Mouse (Mus musculus) CH12.LX (cell line): Measurements from ENCODE around the gene Exosc8. TPM values are rescaled to one million over a fixed set of nuclear protein-coding genes. Genes with fewer than 3 reads are reported as not detected.

Source experiments
- DNase-seq: peaks from one replicate; pipeline ENCODE4 v3.0.0-alpha.2; 2013; ENCODE audit errors: extremely low read depth
- H3K27ac ChIP-seq: 2 replicates; pipeline ENCODE4 v1.5.1; 2012; ENCODE audit warnings: low read depth, mild to moderate bottlenecking, control low read depth, moderate library complexity; ENCODE audit not compliant: insufficient read depth
- H3K27me3 ChIP-seq: replicated peaks from 2 replicates; pipeline ENCODE3; 2012; ENCODE audit warnings: inconsistent platforms
- H3K36me3 ChIP-seq, 2 experiments: replicated peaks in 1 of 2; 2 replicates each; pipeline versions ENCODE3 to v1.6.1; 2012; ENCODE audit warnings: inconsistent platforms in 1 of 2, low read length in 1 of 2, mild to moderate bottlenecking in 1 of 2, mixed read lengths in 1 of 2, moderate library complexity in 1 of 2; ENCODE audit not compliant: control insufficient read depth in 1 of 2, insufficient read depth in 1 of 2
- H3K4me1 ChIP-seq, 2 experiments: 2 replicates each; pipeline ENCODE4 v1.6.1; 2012; ENCODE audit warnings: inconsistent platforms in 1 of 2, moderate library complexity in 1 of 2; ENCODE audit not compliant: insufficient read depth in 2 of 2, control insufficient read depth in 1 of 2
- H3K4me2 ChIP-seq: 2 replicates; pipeline ENCODE4 v1.6.1; 2012; ENCODE audit warnings: low read depth, mild to moderate bottlenecking, control low read depth; ENCODE audit not compliant: poor library complexity, insufficient read depth, severe bottlenecking
- H3K4me3 ChIP-seq, 3 experiments: fragments of 150-350 bp in 1 of 3; sonication (generic) in 1 of 3; replicated peaks in 1 of 3; 2 replicates each; pipeline versions ENCODE3 to v1.5.1; 2011 to 2012; ENCODE audit warnings: low read depth in 2 of 3, low read length in 2 of 3, mild to moderate bottlenecking in 2 of 3, moderate library complexity in 2 of 3, control low read depth in 1 of 3, improper control_type of control experiment in 1 of 3, inconsistent platforms in 1 of 3, mixed read lengths in 1 of 3; ENCODE audit not compliant: poor library complexity in 1 of 3
- H3K79me2 ChIP-seq: replicated peaks from 2 replicates; pipeline ENCODE4 v1.6.1; 2012; ENCODE audit warnings: mild to moderate bottlenecking, moderate library complexity; ENCODE audit not compliant: control insufficient read depth, poor library complexity, insufficient read depth, severe bottlenecking; ENCODE audit errors: extremely low read depth
- H3K9ac ChIP-seq: 2 replicates; pipeline ENCODE4 v1.6.1; 2012; ENCODE audit warnings: low read depth, mild to moderate bottlenecking, control low read depth, moderate library complexity; ENCODE audit not compliant: insufficient read depth
- H3K9me3 ChIP-seq: replicated peaks from 2 replicates; pipeline ENCODE3; 2012; ENCODE audit warnings: low read length, inconsistent platforms, mixed read lengths
- BHLHE40 ChIP-seq: IDR thresholded peaks from 2 replicates; pipeline ENCODE4 v1.6.1; 2011; ENCODE audit warnings: mild to moderate bottlenecking, low read depth, low read length, improper control_type of control experiment
- CHD2 ChIP-seq: IDR thresholded peaks from 2 replicates; pipeline ENCODE4 v1.6.1; 2011; ENCODE audit warnings: low read length, improper control_type of control experiment
- CTCF ChIP-seq, 2 experiments: IDR thresholded peaks in 1 of 2; conservative IDR thresholded peaks in 1 of 2; 2 replicates each; pipeline ENCODE4 v1.5.1; 2011 to 2012; ENCODE audit warnings: low read depth in 2 of 2, low read length in 2 of 2, improper control_type of control experiment in 1 of 2, inconsistent platforms in 1 of 2, mild to moderate bottlenecking in 1 of 2, moderate library complexity in 1 of 2
- E2F4 ChIP-seq: IDR thresholded peaks from 2 replicates; pipeline ENCODE4 v1.6.1; 2011; ENCODE audit warnings: low read depth, low read length, improper control_type of control experiment; ENCODE audit not compliant: insufficient replicate concordance
- ELF1 ChIP-seq: IDR thresholded peaks from 2 replicates; pipeline ENCODE4 v1.6.1; 2014; ENCODE audit warnings: low read depth, mild to moderate bottlenecking, inconsistent platforms, low read length, improper control_type of control experiment
- EP300 ChIP-seq: IDR thresholded peaks from 2 replicates; pipeline ENCODE4 v1.6.1; 2011; ENCODE audit warnings: low read length, improper control_type of control experiment
- ETS1 ChIP-seq: conservative IDR thresholded peaks from 2 replicates; pipeline ENCODE4 v1.6.1; 2012; ENCODE audit warnings: low read depth, mild to moderate bottlenecking, inconsistent platforms, low read length, improper control_type of control experiment, moderate library complexity
- GABPA ChIP-seq: IDR thresholded peaks from 2 replicates; pipeline ENCODE4 v1.6.1; 2012; ENCODE audit warnings: low read depth, low read length, improper control_type of control experiment, inconsistent platforms; ENCODE audit not compliant: insufficient replicate concordance
- HCFC1 ChIP-seq: IDR thresholded peaks from 2 replicates; pipeline ENCODE4 v1.6.1; 2012; ENCODE audit warnings: low read depth, mild to moderate bottlenecking, inconsistent platforms, low read length, improper control_type of control experiment
- IRF4 ChIP-seq: IDR thresholded peaks from 2 replicates; pipeline ENCODE4 v1.6.1; 2014; ENCODE audit warnings: low read depth, mild to moderate bottlenecking, inconsistent platforms, low read length, improper control_type of control experiment
- MAFK ChIP-seq: IDR thresholded peaks from 2 replicates; pipeline ENCODE4 v1.6.1; 2011; ENCODE audit warnings: low read length, improper control_type of control experiment; ENCODE audit not compliant: insufficient replicate concordance
- MAX ChIP-seq: IDR thresholded peaks from 2 replicates; pipeline ENCODE4 v1.6.1; 2011; ENCODE audit warnings: low read length, improper control_type of control experiment
- MAZ ChIP-seq: IDR thresholded peaks from 2 replicates; pipeline ENCODE4 v1.6.1; 2012; ENCODE audit warnings: low read depth, mild to moderate bottlenecking, inconsistent platforms, low read length, improper control_type of control experiment, moderate library complexity
- MXI1 ChIP-seq: IDR thresholded peaks from 2 replicates; pipeline ENCODE4 v1.6.1; 2011; ENCODE audit warnings: mild to moderate bottlenecking, low read depth, low read length, improper control_type of control experiment
- NELFE ChIP-seq: IDR thresholded peaks from 2 replicates; pipeline ENCODE4 v1.6.1; 2011; ENCODE audit warnings: low read depth, low read length, improper control_type of control experiment
- NRF1 ChIP-seq: IDR thresholded peaks from 2 replicates; pipeline ENCODE4 v1.6.1; 2014; ENCODE audit warnings: low read depth, mild to moderate bottlenecking, inconsistent platforms, low read length, improper control_type of control experiment, moderate library complexity
- POLR2A ChIP-seq: IDR thresholded peaks from 2 replicates; pipeline ENCODE4 v1.6.1; 2011; ENCODE audit warnings: low read depth, mild to moderate bottlenecking, improper control_type of control experiment, low read length
- RAD21 ChIP-seq: IDR thresholded peaks from 2 replicates; pipeline ENCODE4 v1.6.1; 2011; ENCODE audit warnings: low read depth, mild to moderate bottlenecking, low read length, improper control_type of control experiment, moderate library complexity
- RCOR1 ChIP-seq: conservative IDR thresholded peaks from 2 replicates; pipeline ENCODE4 v1.6.1; 2012; ENCODE audit warnings: low read depth, mild to moderate bottlenecking, inconsistent platforms, low read length, improper control_type of control experiment
- SIN3A ChIP-seq: IDR thresholded peaks from 2 replicates; pipeline ENCODE4 v1.6.1; 2012; ENCODE audit warnings: low read length, improper control_type of control experiment, inconsistent platforms
- SMC3 ChIP-seq: IDR thresholded peaks from 2 replicates; pipeline ENCODE4 v1.6.1; 2011; ENCODE audit warnings: low read depth, low read length, improper control_type of control experiment
- TBP ChIP-seq: conservative IDR thresholded peaks from 2 replicates; pipeline ENCODE4 v1.6.1; 2011; ENCODE audit warnings: low read depth, low read length, improper control_type of control experiment
- UBTF ChIP-seq: IDR thresholded peaks from 2 replicates; pipeline ENCODE4 v1.6.1; 2012; ENCODE audit warnings: low read depth, mild to moderate bottlenecking, inconsistent platforms, low read length, improper control_type of control experiment, moderate library complexity
- USF2 ChIP-seq: conservative IDR thresholded peaks from 2 replicates; pipeline ENCODE4 v1.6.1; 2011; ENCODE audit warnings: low read depth, low read length, improper control_type of control experiment
- ZC3H11A ChIP-seq: IDR thresholded peaks from 2 replicates; pipeline ENCODE4 v1.6.1; 2012; ENCODE audit warnings: low read depth, mild to moderate bottlenecking, inconsistent platforms, low read length, improper control_type of control experiment
- ZKSCAN1 ChIP-seq: IDR thresholded peaks from 2 replicates; pipeline ENCODE4 v1.6.1; 2012; ENCODE audit warnings: low read depth, inconsistent platforms, low read length, improper control_type of control experiment, borderline replicate concordance
- ZMIZ1 ChIP-seq: IDR thresholded peaks from 2 replicates; pipeline ENCODE4 v1.6.1; 2012; ENCODE audit warnings: low read depth, mild to moderate bottlenecking, inconsistent platforms, low read length, improper control_type of control experiment
- ZNF384 ChIP-seq: IDR thresholded peaks from 2 replicates; pipeline ENCODE4 v1.6.1; 2012; ENCODE audit warnings: low read depth, low read length, improper control_type of control experiment, inconsistent platforms
- dilution Hi-C: fragments of 300-500 bp; cut with MboI; formaldehyde crosslinking; loops from 2 replicates; pipeline ENCODE4 v1.14.3; 2020; ENCODE audit warnings: low sequenced_read_pairs; ENCODE audit not compliant: extremely low pct_unique_long_range_greater_than_20kb, extremely low pct_ligation_motif_present
- in situ Hi-C: fragments of 300-500 bp; cut with MboI; formaldehyde crosslinking; loops from 3 replicates; pipeline ENCODE4 v1.14.3; 2019; ENCODE audit warnings: low sequenced_read_pairs, low pct_ligation_motif_present, low pct_unique_long_range_greater_than_20kb, mixed read lengths
- polyA plus RNA-seq: library from polyadenylated mRNA; unstranded; fragments of >175 nt; gene quantifications from 2 replicates; pipeline ENCODE4 v1.2.1, GENCODE M21; 2012; ENCODE audit warnings: low read depth; ENCODE audit not compliant: insufficient read length
- total RNA-seq, 2 experiments: library from RNA; depleted of rRNA; stranded (reverse); fragments of 300-350 nt in 1 of 2; fragments of >200 nt in 1 of 2; gene quantifications; 2 replicates each; pipeline ENCODE4 v1.2.3; 2012 to 2014

The Exosc8 gene
- total and polyA plus RNA-seq, 3 experiments: 102 to 238 (median 124) TPM

GRCm38 (mm10) chr3:54757446-54757845 lies 22.3 kb upstream of the Exosc8 start:
- Histone ChIP-seq H3K4me2 (no peak overlapping the region), H3K36me3 (peaks cover 0 to under 1% of the 10 kb centered on the region in 2 experiments), H3K4me3 (no peak overlapping the region), H3K27ac (no peak overlapping the region), H3K4me1 (peaks cover 9 to 21% of the 10 kb centered on the region in 2 experiments), H3K27me3 (no peaks in the 10 kb centered on the region), H3K9ac (no peak overlapping the region), H3K79me2 (no peaks in the 10 kb centered on the region), H3K9me3 (peaks cover 6% of the 10 kb centered on the region)
- TF ChIP-seq E2F4: no peak
- TF ChIP-seq RAD21: no peak
- no peak for TF ChIP-seq RCOR1
- TF ChIP-seq UBTF: no peak
- TF ChIP-seq GABPA: no peak
- no peak for TF ChIP-seq ZC3H11A
- TF ChIP-seq ZNF384: no peak
- no peak for TF ChIP-seq NELFE
- TF ChIP-seq ZMIZ1: no peak
- no peak for TF ChIP-seq CHD2
- no peak for TF ChIP-seq NRF1
- no peak for TF ChIP-seq SIN3A
- TF ChIP-seq MAX: no peak
- no peak for TF ChIP-seq BHLHE40
- no peak for TF ChIP-seq ETS1
- no peak for TF ChIP-seq IRF4
- TF ChIP-seq EP300: no peak
- dilution Hi-C loops: no loop called here
- in situ Hi-C loops: no loop called here
- DNase-seq: no peak

- H3K27ac ChIP-seq: no peak overlapping the region
- no peak for DNase-seq
- peaks cover 9 to 22% of the 10 kb centered on the region in 2 experiments for H3K4me1 ChIP-seq
- H3K79me2 ChIP-seq: no peaks in the 10 kb centered on the region
- H3K9me3 ChIP-seq: peaks cover 6% of the 10 kb centered on the region
- H3K36me3 ChIP-seq: peaks cover under 1 to 13% of the 10 kb centered on the region in 2 experiments
- in situ Hi-C loops: no loop called here
- H3K4me3 ChIP-seq: no peak overlapping the region
- dilution Hi-C loops: no loop called here
- H3K27me3 ChIP-seq: no peaks in the 10 kb centered on the region
- TF ChIP-seq BHLHE40: no peak
- TF ChIP-seq MXI1: no peak
- no peak for TF ChIP-seq HCFC1
- no peak for TF ChIP-seq TBP
- no peak for TF ChIP-seq ZKSCAN1
- TF ChIP-seq MAFK: no peak
- TF ChIP-seq NELFE: no peak
- no peak for TF ChIP-seq RAD21
- TF ChIP-seq ZC3H11A: no peak
- TF ChIP-seq ELF1: no peak
- TF ChIP-seq SMC3: no peak
- no peak for TF ChIP-seq MAX
- TF ChIP-seq ZMIZ1: no peak
- TF ChIP-seq CTCF (conservative IDR thresholded peaks at IDR 0.05 in 1 of 2, IDR thresholded peaks at IDR 0.05 in 1 of 2; ENCODE audit: low read depth in 2 of 2, low read length in 2 of 2): no peak
- TF ChIP-seq USF2: no peak
- TF ChIP-seq POLR2A: no peak
- TF ChIP-seq MAZ: no peak
- no peak overlapping the region for H3K9ac ChIP-seq
- no peak overlapping the region for H3K4me2 ChIP-seq
Observed at GRCm38 (mm10) chr3:54756058-54756457, 20.9 kb upstream of the Exosc8 start.
